16 mouse cellular contexts compared by ENCODE assay signal in genomic region chr10:96136451-96136850, GRCm38 (mm10). TPM values are rescaled to one million over a fixed set of nuclear protein-coding genes. Genes with fewer than 3 reads are reported as not detected.
A peak's percentile ranks its signal among the peaks of the same experiment; 100 is the strongest.
DNase-seq lines count a peak whose midpoint lies in the region; ATAC-seq lines count a peak whose summit lies in the region.
"Not testable (repeated sequence)": the region's sequence is repeated elsewhere in the genome, so short reads cannot be mapped to it uniquely, and the experiment has no call there.
"Had no signal": no experiment of that assay in that cellular context is flagged by ENCODE, and none has a peak within 500 bp of the region (broad histone marks: within the 10 kb centered on the region; RNA-seq: fewer than 3 reads in every experiment).

Gene Gm5426 (plus strand): TSS chr10:96136603.

- H3K27me3 ChIP-seq in heart, embryonic 10.5 days (ENCODE audit: insufficient read depth, poor library complexity, severe bottlenecking); midbrain, embryonic 11.5 days (ENCODE audit: control insufficient read depth, insufficient read depth, low read length): not testable (repeated sequence)

- H3K9me3 ChIP-seq in heart, embryonic 10.5 days; midbrain, embryonic 11.5 days (ENCODE audit: control insufficient read depth, low read length): not testable (repeated sequence)

- H3K36me3 ChIP-seq in heart, embryonic 10.5 days; midbrain, embryonic 11.5 days (ENCODE audit: control insufficient read depth, insufficient read depth, low read length): not testable (repeated sequence)

- DNase-seq in CD4-positive, CD25-positive, alpha-beta regulatory T cell, adult 2 months (ENCODE audit: low read depth, low spot score) = peak; percentile 28
- peak; percentile 14 to 19 for DNase-seq in cerebellum, postnatal 10 days
- peak; percentile 46 for DNase-seq in heart, embryonic 10.5 days (ENCODE audit: low spot score)
- peak; percentile 54 for DNase-seq in midbrain, embryonic 11.5 days (ENCODE audit: low spot score, missing footprints)
- peak; percentile 20 to 30 for DNase-seq in natural killer cell, adult 2 months (ENCODE audit: low spot score in 2 of 2)

- not testable (repeated sequence) for H3K4me3 ChIP-seq in heart, embryonic 10.5 days; midbrain, embryonic 11.5 days (ENCODE audit: low read depth, low read length)

- H3K4me1 ChIP-seq in heart, embryonic 10.5 days; midbrain, embryonic 11.5 days (ENCODE audit: control insufficient read depth, insufficient read depth, low read length): not testable (repeated sequence)

- H3K27ac ChIP-seq in heart, embryonic 10.5 days; midbrain, embryonic 11.5 days (ENCODE audit: low read depth, low read length): not testable (repeated sequence)

- H3K4me2 ChIP-seq in midbrain, embryonic 11.5 days = not testable (repeated sequence)

- H3K9ac ChIP-seq in midbrain, embryonic 11.5 days (ENCODE audit: low read length) = not testable (repeated sequence)

- not testable (repeated sequence) for ATAC-seq in midbrain, embryonic 11.5 days (ENCODE audit: low FRiP score)

- 92% methylated on average over 6 of the region's 6 CpGs for WGBS in heart, embryonic 10.5 days
- WGBS in midbrain, embryonic 11.5 days = 93% methylated on average over 6 of the region's 6 CpGs

RNA-seq across cellular contexts. Expression of gene Gm5426, which starts in this region (rescaled TPM):
- not detected in 2 replicates for polyA plus RNA-seq in heart, embryonic 10.5 days (2016; fragmentation: Nextera tagmentation; extraction: Ambion mirVana)
- polyA plus RNA-seq in midbrain, embryonic 11.5 days (2014; fragmentation: Nextera tagmentation; extraction: Ambion mirVana) = not detected in 2 replicates
- polyA plus RNA-seq: C2C12; cerebellum, adult 2 months; embryonic facial prominence, embryonic 11.5 days; embryonic facial prominence, embryonic 13.5 days; embryonic facial prominence, embryonic 15.5 days; erythroblast, embryonic 14.5 days; forebrain, embryonic 10.5 days; forebrain, embryonic 12.5 days; forebrain, embryonic 14.5 days; forebrain, embryonic 16.5 days; frontal cortex, adult 2 months had no signal

Comparison
In these comparisons a context has a peak if more than half of its experiments do, and no peak if none do; other contexts are left out.
1. Peak in DNase-seq in heart, embryonic 10.5 days; RNA of the gene not detected or under 1 TPM.
2. Peak in DNase-seq in midbrain, embryonic 11.5 days; RNA of the gene not detected or under 1 TPM.